Mouse (Mus musculus): ENCODE results near the gene Golga1.
A peak's percentile ranks its signal among the peaks of the same experiment; 100 is the strongest.
"Not testable (repeated sequence)": the region's sequence is repeated elsewhere in the genome, so short reads cannot be mapped to it uniquely, and the experiment has no call there.

Gene Golga1

GRCm38 (mm10) chr2:39065400-39065987, at the start of gene Golga1:
Golga1 (minus strand) TSS chr2:39065541.
- peak; percentile 92 for DNase-seq (ENCODE audit: low read depth, low spot score)

GRCm38 (mm10) chr2:39114093-39114492, 48.8 kb upstream of the Golga1 start:
- DNase-seq (ENCODE audit: low read depth, low spot score), result no peak

- no peak for DNase-seq (ENCODE audit: low read depth, low spot score)
Observed at GRCm38 (mm10) chr2:39110514-39110913, 45.2 kb upstream of the Golga1 start.

GRCm38 (mm10) chr2:39109712-39110111, 44.4 kb upstream of the Golga1 start:
- not testable (repeated sequence) for DNase-seq (ENCODE audit: low read depth, low spot score)

- DNase-seq (ENCODE audit: low read depth, low spot score), result not testable (repeated sequence)
Observed at GRCm38 (mm10) chr2:39099951-39100350, 34.6 kb upstream of the Golga1 start.

- DNase-seq (ENCODE audit: low read depth, low spot score), result peak; percentile 67
Observed at GRCm38 (mm10) chr2:39097993-39098392, 32.7 kb upstream of the Golga1 start.

GRCm38 (mm10) chr2:39091966-39092365, 26.6 kb upstream of the Golga1 start:
- DNase-seq (ENCODE audit: low read depth, low spot score), result no peak

GRCm38 (mm10) chr2:39082706-39083105, 17.4 kb upstream of the Golga1 start:
- no peak for DNase-seq (ENCODE audit: low read depth, low spot score)

- DNase-seq (ENCODE audit: low read depth, low spot score), result no peak
Observed at GRCm38 (mm10) chr2:39070666-39071065, 5.3 kb upstream of the Golga1 start.

- peak; percentile 5 for DNase-seq (ENCODE audit: low read depth, low spot score)
Observed at GRCm38 (mm10) chr2:39069096-39069495, 3.8 kb upstream of the Golga1 start.

GRCm38 (mm10) chr2:39064687-39065399, 498 bp downstream of the Golga1 start:
- no peak for DNase-seq (ENCODE audit: low read depth, low spot score)

- DNase-seq (ENCODE audit: low read depth, low spot score), result no peak
Observed at GRCm38 (mm10) chr2:39048515-39048914, 16.8 kb downstream of the Golga1 start.

GRCm38 (mm10) chr2:39040215-39040614, 25.1 kb downstream of the Golga1 start:
- no peak for DNase-seq (ENCODE audit: low read depth, low spot score)

- no peak for DNase-seq (ENCODE audit: low read depth, low spot score)
Observed at GRCm38 (mm10) chr2:39031611-39032010, 33.7 kb downstream of the Golga1 start.

GRCm38 (mm10) chr2:39020004-39020403, 45.3 kb downstream of the Golga1 start:
- DNase-seq (ENCODE audit: low read depth, low spot score), result no peak

- DNase-seq (ENCODE audit: low read depth, low spot score), result no peak
Observed at GRCm38 (mm10) chr2:39016581-39016980, 48.8 kb downstream of the Golga1 start.

- no peak for DNase-seq (ENCODE audit: low read depth, low spot score)
Observed at GRCm38 (mm10) chr2:39012768-39013279, 52.5 kb downstream of the Golga1 start.

GRCm38 (mm10) chr2:39011971-39012370, 53.4 kb downstream of the Golga1 start:
- no peak for DNase-seq (ENCODE audit: low read depth, low spot score)

- DNase-seq (ENCODE audit: low read depth, low spot score), result no peak
Observed at GRCm38 (mm10) chr2:39011264-39011663, 54.1 kb downstream of the Golga1 start.

GRCm38 (mm10) chr2:39010144-39010543, 55.2 kb downstream of the Golga1 start:
- not testable (repeated sequence) for DNase-seq (ENCODE audit: low read depth, low spot score)

GRCm38 (mm10) chr2:39008954-39009365, 56.4 kb downstream of the Golga1 start:
- DNase-seq (ENCODE audit: low read depth, low spot score), result no peak

- peak; percentile 32 for DNase-seq (ENCODE audit: low read depth, low spot score)
Observed at GRCm38 (mm10) chr2:39008350-39008851, 56.9 kb downstream of the Golga1 start.

- peak; percentile 91 for DNase-seq (ENCODE audit: low read depth, low spot score)
Observed at GRCm38 (mm10) chr2:39007865-39008264, 57.5 kb downstream of the Golga1 start.
